ENCODE assay signal across 11 mouse cellular contexts in the genomic region with DNA sequence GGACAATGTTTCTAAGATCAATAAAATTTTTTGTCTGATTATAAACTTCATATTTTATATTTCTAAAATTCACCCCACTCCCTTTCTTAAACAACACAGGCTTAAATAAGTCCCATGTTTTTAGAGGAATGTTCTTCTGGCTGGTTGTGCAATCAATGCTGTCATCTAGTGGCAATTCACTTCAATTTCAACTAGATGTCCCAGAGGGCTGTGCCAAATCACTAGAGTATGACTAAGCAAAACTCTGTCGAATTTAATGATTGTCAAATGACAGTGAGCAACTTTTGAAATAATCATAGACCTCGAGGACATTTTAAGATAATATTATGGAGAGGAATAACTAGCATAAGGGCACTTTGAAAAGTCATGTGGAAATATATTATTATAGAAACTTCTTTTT. TPM values are rescaled to one million over a fixed set of nuclear protein-coding genes. Genes with fewer than 3 reads are reported as not detected.
DNase-seq lines count a peak whose midpoint lies in the region; ATAC-seq lines count a peak whose summit lies in the region.
"Had no signal": no experiment of that assay in that cellular context is flagged by ENCODE, and none has a peak within 500 bp of the region (broad histone marks: within the 10 kb centered on the region; RNA-seq: fewer than 3 reads in every experiment).

No protein-coding gene starts in this region.

- no peaks in the 10 kb centered on the region for H3K36me3 ChIP-seq in forebrain, embryonic 16.5 days (ENCODE audit: control insufficient read depth, insufficient read depth)
- H3K36me3 ChIP-seq: midbrain, embryonic 15.5 days had no signal

- H3K4me1 ChIP-seq in forebrain, embryonic 16.5 days (replicated peaks; ENCODE audit: control insufficient read depth, insufficient read depth, low read length), result no peaks in the 10 kb centered on the region
- H3K4me1 ChIP-seq: midbrain, embryonic 15.5 days had no signal

- WGBS in forebrain, embryonic 16.5 days, result 71% methylated on average over 2 of the region's 2 CpGs

- no peak overlapping the region for H3K27ac ChIP-seq in forebrain, embryonic 16.5 days (ENCODE audit: low read length)
- H3K27ac ChIP-seq: midbrain, embryonic 15.5 days had no signal

- H3K4me3 ChIP-seq in forebrain, embryonic 16.5 days (replicated peaks; ENCODE audit: low read length), result no peak overlapping the region
- H3K4me3 ChIP-seq: midbrain, embryonic 15.5 days had no signal

- ATAC-seq in activated CD4-positive, CD25-positive, alpha-beta regulatory T cell, adult 4 months, result peak; percentile 33
- no peak for ATAC-seq in forebrain, embryonic 16.5 days
- ATAC-seq: midbrain, embryonic 15.5 days had no signal

- DNase-seq in adrenal gland, adult (ENCODE audit: inconsistent age in 2 of 2, low spot score in 1 of 2), result peak; percentile 31 to 80
- DNase-seq in adrenal gland, postnatal 25 days, result no peak
- DNase-seq in layer of hippocampus, adult 11-12 months (ENCODE audit: low spot score), result peak; percentile 8
- DNase-seq in layer of hippocampus, postnatal 36 days, result no peak
- DNase-seq in lung, postnatal 25 days (ENCODE audit: low spot score), result peak; percentile 69
- DNase-seq in frontal cortex, postnatal 25 days (ENCODE audit: low spot score in 2 of 2), result no peak
- DNase-seq: cerebellum, adult 9-10 months had no signal

- no peak overlapping the region for H3K4me2 ChIP-seq in forebrain, embryonic 16.5 days (ENCODE audit: low read length)
- H3K4me2 ChIP-seq: midbrain, embryonic 15.5 days had no signal

- H3K27me3 ChIP-seq in forebrain, embryonic 16.5 days (replicated peaks; ENCODE audit: control insufficient read depth, insufficient read depth, low read length), result no peaks in the 10 kb centered on the region
- H3K27me3 ChIP-seq: midbrain, embryonic 15.5 days had no signal

- H3K9me3 ChIP-seq in forebrain, embryonic 16.5 days (ENCODE audit: control insufficient read depth, low read length), result peaks cover 9% of the 10 kb centered on the region; the same call in 1 of the 2 replicates

- H3K9ac ChIP-seq in forebrain, embryonic 16.5 days (replicated peaks; ENCODE audit: low read depth, low read length), result no peak overlapping the region
- H3K9ac ChIP-seq: midbrain, embryonic 15.5 days had no signal

RNA-seq across cellular contexts. Expression of a gene that starts 31.7 kb away (rescaled TPM):
- total RNA-seq in adrenal gland, postnatal 25 days (2021), result 2.6 and 3.9 TPM in 2 replicates
- total RNA-seq in layer of hippocampus, postnatal 36 days (2021), result 1 to 10 TPM in 1 of 2 experiments, under 1 TPM in 1; 0.45 to 2.8 TPM
- polyA plus RNA-seq in activated CD4-positive, CD25-positive, alpha-beta regulatory T cell, adult 4 months (2017; shearing (Covaris generic)), result 10 to 100 TPM; 10.2 to 13.8 TPM
- 0.53 and 0.68 TPM in 2 replicates for polyA plus RNA-seq in forebrain, embryonic 16.5 days (2015; fragmentation: Nextera tagmentation; extraction: Ambion mirVana)
- polyA plus RNA-seq: small intestine, adult 2 months had no signal

Comparison
In these comparisons a context has a peak if more than half of its experiments do, and no peak if none do; other contexts are left out.
1. DNase-seq: peak in adrenal gland, adult (2 of 2), layer of hippocampus, adult 11-12 months (single experiment) and lung, postnatal 25 days (single experiment); none in adrenal gland, postnatal 25 days (single experiment), layer of hippocampus, postnatal 36 days (0 of 2) and frontal cortex, postnatal 25 days (0 of 2).